Mouse (Mus musculus) cerebellum, postnatal 36 days (tissue): ENCODE data around the gene Cdh19.

Source experiments
- DNase-seq, 2 experiments: peaks; one replicate each; pipeline ENCODE4 v3.0.0; 2021 to 2022; ENCODE audit warnings: mixed read lengths in 2 of 2

Gene Cdh19

DNA sequence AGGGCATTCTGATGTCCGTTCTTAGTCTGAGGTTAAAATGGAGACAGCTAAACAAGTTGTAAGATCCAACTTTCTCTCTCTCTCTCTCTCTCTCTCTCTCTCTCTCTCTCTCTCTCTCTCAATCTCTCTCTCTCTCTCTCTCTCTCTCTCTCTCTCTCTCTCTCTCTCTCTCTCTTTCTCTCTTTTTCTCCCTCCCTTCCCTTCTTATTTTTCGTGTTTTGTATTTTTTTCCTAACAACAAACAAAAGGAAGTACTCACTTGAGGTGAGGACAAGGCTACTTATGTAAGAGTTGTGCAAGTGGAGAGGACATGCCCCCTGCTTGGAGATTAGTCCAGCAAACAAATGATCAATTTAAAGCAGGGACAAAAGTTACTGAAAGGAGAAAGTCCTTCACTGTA is at the start of gene Cdh19:
Gene Cdh19 (minus strand): TSS at position 101 of the 400 bp plus-strand sequence.
- DNase-seq, result no peak

DNA sequence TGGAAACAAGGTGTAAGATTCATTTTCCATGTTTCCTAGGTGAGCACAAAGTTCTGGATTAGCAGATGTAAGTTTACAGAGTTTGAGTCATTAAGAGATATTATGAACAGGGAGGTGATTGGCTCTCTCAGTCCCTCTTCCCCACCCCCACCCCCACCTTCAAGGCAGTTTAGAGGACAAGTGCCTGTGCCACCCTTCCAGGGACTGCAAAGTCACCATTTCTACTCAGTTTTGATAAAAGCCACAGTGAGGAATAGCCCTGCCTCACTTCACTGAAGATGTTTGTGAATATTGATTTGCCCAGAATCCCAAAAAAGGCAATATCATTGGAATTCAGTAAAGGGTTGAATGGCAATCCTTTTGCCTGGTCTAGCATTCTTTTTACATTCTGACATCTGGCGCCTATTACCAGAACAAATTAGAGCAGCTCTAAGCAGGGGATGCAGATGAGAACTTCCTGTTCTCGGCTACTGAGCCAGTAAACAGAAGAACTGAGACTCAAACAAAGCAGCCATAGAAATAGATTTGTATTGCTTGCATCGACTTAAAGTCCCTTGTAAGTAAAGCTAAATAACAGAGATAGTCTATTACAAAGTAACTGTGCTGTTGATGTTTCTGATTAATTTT is 43.2 kb upstream of the Cdh19 start:
- no peak for DNase-seq

DNA sequence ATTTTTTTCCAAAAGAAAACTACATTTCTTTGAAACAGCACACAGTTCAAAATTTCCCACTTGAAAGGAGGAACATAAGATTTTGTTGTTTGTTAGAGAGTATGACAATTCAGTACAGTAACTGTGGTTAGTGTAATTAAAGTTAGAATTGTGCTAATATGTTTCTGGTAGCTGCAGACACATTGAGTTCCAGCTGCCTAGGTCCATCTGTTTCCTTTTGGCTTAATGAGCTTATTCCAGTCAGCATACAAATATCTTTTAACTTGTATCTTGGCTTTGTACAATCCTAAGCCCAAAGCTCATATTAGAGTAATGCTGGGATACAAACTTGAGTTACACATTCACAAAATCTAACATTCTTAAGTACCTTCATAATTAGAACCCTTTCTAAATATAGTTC is 40.3 kb upstream of the Cdh19 start:
- no peak for DNase-seq

DNA sequence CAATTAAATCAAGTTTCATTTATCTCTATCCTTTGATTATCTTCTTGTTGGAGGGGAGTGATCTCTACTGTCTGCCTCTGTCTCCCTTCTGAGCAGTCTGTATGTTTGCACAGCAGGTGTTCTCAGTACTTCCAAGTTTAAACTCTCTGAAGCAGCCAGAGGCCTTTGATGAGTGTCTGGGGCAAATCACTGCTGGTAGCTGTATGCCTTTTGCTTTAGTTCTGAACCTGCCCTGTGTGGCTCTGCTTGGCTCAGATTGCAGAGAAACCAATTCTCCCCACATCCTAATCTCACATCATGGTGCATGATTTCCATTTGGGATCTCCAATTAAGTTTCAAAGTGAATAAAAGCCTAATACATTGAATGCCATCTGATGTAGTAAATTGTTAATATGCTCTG is 12.4 kb upstream of the Cdh19 start:
- DNase-seq, result no peak

DNA sequence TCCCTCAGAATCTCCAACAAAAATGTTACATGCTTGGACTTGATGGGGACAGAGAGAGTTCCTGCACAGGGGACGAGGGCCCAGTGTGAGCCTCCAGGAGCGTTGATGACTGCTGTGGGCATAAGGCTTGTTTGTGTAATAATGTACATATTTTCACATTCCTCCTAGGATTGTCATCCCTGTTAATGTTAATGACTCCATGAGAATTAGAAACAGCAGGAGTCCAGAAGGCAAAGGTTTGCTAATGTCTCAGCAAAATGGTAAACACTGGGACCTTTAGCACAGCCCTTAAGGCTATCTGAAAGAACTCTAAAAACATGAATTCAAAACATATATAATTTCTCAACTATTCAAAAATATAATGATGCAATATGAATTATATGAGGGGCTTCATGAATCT is 8.2 kb downstream of the Cdh19 start:
- DNase-seq, result no peak

DNA sequence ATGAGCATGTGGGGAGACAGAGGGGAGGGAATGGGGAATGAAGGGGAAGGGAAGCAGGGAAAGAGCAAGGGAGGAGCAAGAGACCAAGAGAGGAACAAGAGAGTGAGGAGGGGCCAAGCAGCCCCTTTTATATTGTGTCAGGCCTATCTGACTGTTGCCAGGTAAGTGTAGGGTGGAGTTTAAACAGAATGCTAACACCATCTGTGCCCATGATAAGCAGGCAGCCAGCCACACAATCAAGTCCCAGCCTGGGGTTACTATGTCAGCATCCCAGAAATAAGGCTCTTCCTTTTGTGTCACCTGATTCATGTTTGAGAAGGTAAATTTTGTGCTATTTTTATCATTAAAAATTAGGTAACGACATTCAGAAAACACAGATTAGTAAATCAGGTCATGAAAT is 67.6 kb downstream of the Cdh19 start:
- DNase-seq, result no peak

DNA sequence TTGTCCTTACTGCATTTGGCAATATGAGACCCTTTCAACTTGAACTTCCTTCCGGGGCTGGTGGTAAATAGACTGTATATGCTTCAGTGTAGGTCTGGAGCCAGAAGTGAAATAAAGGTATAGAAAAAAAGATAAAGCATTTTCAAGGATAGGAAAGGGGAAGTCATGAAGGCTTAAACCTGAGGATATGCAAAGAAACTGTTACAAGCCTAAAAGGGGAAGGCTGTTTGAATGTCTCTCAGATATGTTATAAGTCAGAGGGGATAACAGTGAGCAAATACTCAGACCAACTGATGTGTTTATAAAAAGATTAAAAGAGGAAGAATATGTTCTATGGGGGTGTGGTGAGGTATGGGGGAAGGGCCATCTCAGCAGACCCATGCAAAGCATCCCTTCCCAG is 68.2 kb downstream of the Cdh19 start:
- DNase-seq, result no peak

DNA sequence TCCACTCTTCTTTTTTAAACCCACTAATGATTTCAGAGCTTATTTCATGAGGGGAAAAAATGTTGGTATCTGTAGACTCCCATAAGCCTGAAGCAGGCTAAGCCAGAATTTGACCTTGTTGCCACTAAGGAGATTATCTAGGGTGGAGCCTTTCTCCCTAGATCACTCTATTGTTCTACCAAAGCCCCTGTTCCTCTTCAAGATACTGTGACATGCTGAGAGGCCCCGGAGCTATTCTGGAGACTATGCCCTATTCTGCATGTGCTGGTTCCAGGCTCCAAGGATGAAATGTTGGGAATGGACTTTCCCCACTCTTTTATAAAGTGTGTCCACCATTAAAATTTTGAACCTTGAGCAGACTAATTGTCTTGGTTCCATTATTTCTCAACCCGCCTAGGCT is 73.1 kb downstream of the Cdh19 start:
- DNase-seq, result no peak
